Mouse (Mus musculus): Measurements from ENCODE around the gene Ppm1m.

DNA sequence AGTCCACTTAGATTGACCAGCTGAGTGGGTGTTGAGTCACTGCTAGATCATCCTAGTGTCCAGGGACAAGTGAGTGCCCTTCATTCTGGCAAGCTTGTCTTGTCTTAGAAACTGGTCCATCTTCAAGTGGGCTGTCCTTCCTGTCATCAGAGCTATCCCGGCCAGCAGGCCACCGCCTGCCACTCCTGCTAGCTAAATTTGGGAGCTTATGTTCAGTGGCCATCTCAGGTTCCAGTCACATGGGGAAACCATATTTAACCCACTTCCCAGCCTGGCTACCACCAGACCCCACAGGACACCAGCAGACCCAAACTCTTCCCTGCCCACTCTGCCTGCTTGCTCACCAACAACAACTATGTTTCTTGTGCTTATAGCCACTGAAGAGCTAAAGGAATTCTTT lies 7.0 kb upstream of the Ppm1m start:
- no peak for TF ChIP-seq CTCF (IDR thresholded peaks at IDR 0.05)
- no peak for TF ChIP-seq EP300 (IDR thresholded peaks at IDR 0.05)
